Mouse (Mus musculus): ENCODE measurements around the gene Serpinb9e.
A peak's percentile ranks its signal among the peaks of the same experiment; 100 is the strongest.
"Not testable (repeated sequence)": the region's sequence is repeated elsewhere in the genome, so short reads cannot be mapped to it uniquely, and the experiment has no call there.

Gene Serpinb9e

GRCm38 (mm10) chr13:33249312-33249711 lies at the start of gene Serpinb9e:
TSS of gene Serpinb9e (plus strand) at chr13:33249612.
- DNase-seq: not testable (repeated sequence)

- DNase-seq: no peak
Measured at GRCm38 (mm10) chr13:33199740-33200139, 49.7 kb upstream of the Serpinb9e start.

- DNase-seq: peak; percentile 84
Measured at GRCm38 (mm10) chr13:33308631-33309030, 59.2 kb downstream of the Serpinb9e start.
